Mouse (Mus musculus) cerebellum, adult 11 months (tissue): ENCODE results near the gene Srl.

Experiments
- DNase-seq: peaks from one replicate; pipeline ENCODE4 v3.0.0; 2022

Srl gene

DNA sequence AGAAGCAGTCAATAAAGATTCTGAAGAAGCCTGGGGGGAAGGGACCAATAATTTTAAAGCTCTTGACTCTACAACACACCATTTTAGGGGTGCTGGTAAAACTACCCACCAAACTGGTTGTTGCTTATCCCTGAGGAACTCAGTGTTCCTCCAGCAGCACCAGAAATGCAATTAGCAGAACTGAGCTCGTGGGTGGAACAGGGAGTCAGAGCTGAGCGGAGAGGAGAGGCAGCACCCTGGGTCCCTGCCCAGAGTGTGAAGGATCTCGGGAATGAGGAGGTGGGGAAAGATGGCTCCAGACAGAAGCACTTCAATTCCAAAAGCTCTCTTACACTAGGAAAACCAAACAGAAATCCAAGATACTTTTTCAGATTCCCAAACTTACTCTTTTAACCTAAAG is 68.9 kb downstream of the Srl start:
- no peak for DNase-seq

DNA sequence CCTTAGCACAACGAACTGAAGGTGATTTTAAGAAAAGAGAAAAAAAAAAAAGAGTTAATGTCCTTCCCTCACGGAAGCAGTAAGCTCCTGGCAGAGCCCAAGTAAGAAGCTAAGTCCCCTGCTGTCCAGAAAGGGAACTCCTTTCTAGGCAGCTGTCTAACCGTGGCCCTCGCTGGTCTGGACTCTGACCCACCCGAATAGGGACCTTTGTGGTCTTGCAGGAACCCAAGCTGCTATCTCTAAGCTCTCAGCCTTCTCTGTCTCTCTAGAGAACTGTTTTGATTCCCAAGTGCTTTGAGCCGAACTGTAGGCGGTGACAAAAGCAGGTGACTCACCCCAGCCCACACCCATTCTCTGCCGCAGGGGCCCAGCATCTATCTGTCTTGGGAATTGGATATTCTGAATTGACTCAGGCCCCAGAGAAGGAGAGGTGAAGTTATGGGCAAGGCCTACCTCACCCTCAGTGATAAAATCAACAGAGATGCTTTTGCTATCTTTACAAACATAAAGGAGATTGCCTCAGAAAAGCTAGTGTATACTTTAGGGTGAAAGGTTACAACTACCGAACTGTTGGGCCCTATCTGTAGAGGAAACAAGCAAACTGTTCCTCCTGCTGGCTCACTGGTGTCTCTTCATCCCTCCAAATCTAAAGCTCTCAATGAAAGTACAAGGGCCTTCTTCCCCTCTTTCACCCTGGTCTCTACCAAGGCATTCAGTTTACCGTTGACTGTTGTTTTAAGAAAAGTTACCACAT is 71.8 kb downstream of the Srl start:
- no peak for DNase-seq

DNA sequence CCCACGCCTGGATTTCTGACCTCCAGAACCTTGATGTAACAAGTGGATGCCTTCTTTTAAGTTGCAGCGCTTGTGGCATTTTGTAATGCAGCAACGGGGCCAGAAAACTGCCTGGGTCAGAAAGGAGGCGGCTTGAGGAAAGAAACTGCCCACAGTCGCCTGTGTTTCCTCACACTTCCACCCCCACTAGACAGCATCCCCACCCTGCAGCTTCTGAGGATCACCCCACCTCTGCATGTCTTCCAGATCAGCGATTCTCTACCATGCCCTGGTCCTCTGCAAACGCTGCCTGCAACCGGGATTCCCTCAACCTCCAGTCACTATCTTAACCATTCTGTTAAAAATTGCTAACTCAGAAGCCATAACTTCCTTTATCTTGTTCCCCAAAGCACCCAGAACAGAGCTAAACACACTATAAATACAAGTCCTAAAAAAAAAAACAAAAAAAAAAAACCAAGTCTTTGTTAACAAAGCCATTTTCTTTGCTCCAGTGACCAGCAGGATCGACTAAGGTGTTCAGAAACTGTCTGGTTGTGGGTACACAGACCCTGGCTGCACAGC is 77.0 kb downstream of the Srl start:
- DNase-seq, result no peak

DNA sequence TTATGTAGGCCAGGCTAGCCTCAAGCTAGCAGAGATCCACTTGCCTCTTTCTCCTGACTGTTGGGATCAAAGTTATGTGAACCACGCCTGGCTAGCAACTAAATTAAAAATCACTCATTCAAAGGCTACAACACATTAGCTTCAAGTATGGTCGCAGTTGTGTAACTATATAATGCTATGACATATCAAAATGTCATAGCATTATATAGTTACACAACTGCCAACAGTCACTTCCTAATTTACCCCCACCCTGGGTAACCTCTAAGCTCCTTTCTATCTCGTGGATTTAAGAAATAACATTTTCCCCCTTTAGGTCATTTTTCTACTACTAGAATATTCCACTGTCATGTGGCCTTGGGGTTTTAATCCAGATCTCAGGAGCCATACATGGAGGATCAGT is 83.7 kb downstream of the Srl start:
- DNase-seq, result no peak

DNA sequence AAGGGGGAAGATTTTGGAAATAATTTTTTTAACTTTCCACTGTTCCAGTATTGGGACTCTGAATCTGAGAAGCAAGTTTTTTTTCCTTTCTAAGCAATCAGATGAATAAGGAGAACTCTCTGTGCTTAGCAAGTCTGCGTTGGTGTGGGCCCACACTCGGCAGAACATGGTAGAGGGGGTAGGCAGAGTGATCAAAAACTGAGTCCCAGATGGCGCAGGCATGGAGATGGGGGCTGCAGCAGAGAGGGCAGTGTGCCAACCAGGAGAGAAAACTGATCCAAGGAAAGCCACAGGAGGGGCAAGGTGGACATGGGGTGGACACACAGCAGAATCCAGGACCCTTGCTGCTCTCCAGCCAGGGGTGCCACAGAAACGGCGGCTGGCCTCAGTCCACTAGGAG is 85.2 kb downstream of the Srl start:
- no peak for DNase-seq

DNA sequence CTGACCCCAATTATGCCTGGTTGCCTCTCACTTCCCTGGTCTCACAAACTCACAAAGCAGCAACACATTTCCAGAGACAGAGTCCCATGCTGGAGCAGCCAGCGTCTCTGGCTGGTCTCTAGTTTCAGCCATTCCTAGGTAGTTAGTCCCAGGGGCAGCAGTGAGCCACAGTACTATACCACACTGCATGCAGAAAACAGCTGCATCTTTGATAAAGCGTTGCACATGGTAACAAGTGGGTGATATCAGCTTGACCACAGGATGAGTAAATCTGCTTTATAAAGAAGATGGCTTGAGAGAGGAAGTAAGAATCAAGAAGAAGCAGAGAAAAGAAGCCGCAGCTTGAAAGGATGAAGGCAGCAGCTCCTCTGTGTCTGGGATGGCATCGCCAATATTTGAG is 85.9 kb downstream of the Srl start:
- DNase-seq, result no peak

DNA sequence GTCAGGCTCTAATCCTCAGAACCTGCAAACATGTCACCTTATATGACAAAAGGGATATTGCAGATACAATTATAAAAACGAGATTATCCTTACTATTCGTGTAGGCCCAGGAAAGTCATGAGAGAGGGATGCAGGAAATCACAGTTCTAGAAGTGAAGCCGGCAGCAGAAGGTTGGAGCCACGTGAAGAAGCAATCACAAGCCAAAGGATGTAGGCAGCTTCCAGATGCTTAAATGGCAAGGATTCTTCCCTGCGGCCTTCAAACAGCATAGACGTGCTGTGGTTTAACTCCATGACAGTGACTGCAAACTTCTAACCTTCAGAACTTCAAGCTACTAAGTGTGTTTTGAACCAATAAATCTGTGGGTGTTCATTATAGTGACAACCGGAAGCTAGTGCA is 87.1 kb downstream of the Srl start:
- DNase-seq, result no peak

DNA sequence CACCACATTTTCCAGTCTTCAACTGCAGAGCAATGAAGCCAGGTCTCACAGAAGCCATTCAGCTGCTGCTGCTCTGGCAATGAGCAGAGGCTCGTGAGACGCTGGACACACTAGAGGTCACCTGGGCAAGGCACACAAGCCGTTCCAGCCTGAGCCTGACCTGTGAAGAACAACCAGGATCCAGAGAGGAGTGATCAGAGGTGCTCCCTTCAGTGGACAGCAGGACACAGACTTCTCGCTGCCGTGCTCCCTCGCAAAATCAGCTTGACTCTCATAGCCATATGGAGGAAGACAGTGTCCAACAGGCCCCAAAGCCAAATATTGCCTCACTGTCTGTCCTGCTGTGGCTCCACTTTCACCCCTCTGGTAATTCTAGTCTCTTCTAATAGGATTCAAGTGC is 92.2 kb downstream of the Srl start:
- DNase-seq, result no peak

DNA sequence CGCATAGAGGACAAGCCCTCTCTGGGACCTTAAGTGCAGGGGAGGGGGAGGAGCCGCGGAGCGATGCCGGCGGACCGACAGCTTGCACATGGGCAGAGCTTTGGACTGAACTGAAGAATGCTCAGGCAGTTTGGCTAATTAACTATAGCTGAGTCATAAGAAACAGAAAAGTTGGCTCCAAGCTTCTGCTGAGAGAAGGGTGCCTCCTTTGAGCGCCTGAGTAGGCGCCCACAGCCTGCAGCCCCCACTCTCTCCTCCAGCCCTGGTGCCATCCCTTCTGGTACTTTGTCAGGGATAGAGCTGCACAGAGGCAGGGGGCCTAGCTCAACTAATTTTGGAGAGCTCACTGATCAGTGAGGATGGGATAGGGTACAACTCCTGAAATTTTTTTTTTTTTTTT is 93.4 kb downstream of the Srl start:
- no peak for DNase-seq

DNA sequence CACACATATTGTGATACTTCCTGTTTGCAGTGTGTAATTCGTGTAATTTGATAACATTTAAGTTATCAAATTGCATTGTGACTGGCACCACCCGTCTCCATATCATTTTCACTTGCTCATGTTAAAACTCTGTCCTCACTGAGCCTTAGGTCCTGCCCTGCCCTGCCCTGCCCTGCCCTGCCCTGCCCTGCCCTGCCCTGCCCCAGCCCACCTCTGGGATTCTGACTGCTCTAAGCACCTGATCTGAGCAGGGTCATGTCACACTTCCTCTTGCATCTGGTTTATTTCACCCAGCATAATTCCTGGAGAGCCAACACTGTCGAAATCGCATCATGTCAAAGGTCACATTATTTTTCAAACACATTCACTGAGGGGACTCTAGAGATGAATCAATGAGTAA is 95.2 kb downstream of the Srl start:
- no peak for DNase-seq

DNA sequence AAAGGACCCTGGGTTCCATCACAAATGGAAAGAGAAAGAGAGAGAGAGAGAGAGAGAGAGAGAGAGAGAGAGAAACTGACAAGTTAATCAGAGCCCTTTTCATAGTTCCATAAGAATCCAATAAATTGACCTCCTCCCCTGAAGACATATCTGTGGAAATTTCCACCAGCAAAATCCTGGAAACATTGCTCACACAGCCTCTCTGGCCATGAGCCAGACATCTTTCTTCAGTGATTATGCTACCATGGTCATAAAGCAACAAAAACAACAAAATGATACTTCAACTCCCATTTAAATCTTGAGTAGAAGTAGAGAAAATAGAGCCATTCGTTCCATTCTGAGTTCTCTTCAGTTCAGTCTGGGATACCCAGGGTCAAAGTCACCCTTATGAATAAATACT is 97.2 kb downstream of the Srl start:
- no peak for DNase-seq

DNA sequence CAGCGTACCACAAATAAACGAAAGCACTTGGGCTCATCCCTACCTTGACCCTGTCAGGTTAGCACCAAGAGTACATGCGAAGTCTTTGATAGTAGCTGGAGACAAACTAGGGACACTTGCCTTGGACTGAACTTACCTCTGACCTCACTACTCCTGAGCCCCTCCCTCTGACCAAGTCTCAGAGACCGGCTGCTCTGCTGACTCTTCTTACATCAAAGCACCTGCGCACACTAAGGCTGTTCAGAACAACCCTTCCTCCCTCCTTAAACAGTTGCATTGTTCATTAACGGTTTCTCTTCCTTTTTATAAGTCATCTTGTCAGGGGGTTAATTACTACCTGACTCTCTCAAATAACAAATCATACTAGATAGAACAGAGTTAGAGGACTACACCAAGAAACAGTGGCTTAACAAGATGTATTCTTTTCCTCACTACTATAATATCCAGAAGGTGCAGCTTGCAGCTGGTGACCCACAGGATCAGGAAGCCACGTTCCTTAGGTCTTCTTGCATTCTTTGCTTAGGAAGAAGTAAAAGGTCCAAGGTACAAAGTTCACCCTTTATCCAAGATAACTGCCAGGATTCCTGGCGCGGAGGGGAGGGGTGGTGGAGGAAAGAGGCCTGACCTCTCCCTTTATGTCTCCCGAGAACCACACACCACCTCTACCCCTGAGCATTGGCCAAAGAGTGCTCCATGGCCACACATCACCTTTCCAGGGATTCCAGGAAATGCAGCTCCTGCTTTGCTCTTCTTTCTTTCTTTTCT is 102.1 kb downstream of the Srl start:
- no peak for DNase-seq

DNA sequence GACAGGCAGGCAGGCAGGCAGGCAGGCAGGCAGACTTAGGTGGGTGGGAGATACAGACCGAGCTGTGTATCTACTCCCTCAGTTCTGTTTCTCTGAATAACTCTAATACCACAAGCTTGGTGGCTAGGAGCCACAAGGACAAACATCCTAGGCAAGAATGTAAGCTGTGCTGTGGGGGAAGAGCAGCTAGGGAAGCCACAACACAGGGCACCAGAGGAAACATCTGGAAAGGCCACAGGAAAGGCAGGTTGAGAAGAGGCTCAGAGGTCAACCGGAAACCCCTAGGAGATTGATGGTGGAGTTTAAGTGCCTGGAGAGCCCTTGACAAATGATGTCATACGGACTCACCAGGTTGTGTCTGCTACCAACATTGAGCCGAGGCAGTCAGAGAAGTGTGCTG is 104.9 kb downstream of the Srl start:
- no peak for DNase-seq

DNA sequence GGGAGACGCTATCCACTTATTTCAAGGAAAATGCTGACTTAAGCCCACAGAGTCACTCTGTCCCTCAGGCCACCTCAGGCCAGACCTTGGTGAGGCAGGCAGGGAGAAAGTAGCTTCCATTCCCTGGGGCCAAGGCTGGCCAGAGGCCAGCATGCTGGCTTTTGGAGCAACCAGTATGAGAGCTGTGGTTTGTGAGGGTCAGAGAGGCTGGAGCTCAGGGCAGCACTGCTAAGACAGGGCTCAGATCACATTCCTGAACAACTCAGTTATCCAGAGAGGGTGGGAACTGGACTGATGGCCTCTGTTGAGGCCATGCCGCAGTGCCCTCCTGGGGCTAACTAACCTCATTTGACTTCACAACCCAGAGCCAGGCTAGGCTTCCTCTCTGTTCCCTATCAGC is 106.2 kb downstream of the Srl start:
- no peak for DNase-seq

DNA sequence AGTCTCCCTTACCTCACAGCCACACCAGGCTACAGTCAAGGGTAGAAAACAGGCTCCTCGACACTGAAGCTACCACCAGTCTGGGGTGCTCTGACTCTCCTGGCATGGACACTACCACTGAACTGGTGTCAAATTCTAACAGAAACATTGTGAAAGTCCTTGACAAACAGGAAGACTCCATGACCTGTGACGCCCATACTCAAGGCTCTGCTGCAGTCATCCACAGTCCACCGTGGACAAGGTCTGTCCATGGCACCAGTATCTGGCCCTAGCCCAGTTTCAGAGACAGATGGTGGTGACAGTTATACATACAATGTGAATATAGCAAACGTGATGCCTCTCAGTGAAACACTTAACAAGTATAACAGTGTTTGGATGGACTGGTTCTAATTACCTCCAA is 109.8 kb downstream of the Srl start:
- no peak for DNase-seq

DNA sequence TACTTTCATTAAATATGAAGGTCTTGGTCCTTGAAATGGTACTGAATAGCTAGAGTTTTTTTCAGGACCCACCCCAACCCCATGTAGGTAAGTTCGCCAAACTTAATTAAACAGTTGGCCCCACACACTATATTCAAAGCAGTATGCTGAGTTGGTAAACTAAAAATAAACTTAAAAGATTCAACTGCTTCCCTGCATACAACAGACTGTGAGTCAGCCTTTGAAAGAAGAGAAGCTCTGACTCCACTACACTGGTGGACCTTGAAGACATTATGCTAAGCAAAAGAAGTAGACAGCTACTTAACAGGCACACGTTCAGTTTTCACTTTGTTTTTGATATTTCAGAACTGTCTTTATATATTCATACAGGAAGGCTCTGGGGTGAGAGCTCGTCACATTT is 110.6 kb downstream of the Srl start:
- no peak for DNase-seq

DNA sequence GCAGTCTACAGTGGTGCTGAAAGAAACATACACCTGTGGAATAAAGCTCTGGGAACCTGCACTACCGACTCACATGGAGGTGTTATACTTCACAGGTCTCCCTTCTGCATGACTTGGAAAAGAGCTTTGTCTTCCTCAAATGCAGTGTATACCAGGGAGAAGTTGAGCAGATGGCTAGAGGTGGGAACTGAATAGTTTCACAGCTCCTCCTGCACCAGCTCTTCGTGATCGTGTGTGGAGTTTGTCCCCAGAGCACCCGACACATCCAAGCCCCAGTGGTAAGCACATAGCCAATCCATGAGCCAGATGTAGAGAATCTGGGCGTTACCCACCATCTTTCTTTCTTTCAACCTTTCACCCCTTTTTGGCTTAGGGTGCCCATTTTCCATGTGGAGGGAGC is 111.4 kb downstream of the Srl start:
- no peak for DNase-seq
